Mouse (Mus musculus): Measurements from ENCODE around the gene Epha6. TPM values are rescaled to one million over a fixed set of nuclear protein-coding genes. Genes with fewer than 3 reads are reported as not detected.

Gene Epha6
- polyA plus RNA-seq, 1 experiment from 2014 or later = 0.29 TPM

DNA sequence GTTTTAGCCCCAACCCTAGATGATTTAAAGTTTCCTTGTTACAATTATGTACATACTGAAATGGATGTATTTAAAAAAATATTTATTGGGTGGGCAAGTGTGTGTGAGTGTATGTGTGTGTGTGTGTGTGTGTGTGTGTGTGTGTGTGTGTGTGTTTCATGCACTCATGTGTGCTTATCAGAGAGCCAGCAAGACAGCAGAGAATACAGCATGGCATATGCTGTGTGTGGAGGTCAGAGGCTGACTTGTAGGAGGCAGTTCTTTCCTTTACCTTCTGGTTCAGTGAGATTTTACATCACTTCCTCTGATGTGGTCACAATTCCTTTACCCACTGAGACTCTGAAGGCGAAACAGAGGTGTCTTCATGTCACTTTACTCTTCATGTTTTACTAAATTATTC, 321.4 kb downstream of the Epha6 start:
- Histone ChIP-seq H3K4me2 (ENCODE audit: low read depth, low read length) (no peak overlapping the region), H3K9me3 (ENCODE audit: control insufficient read depth, low read length) (no peaks in the 10 kb centered on the region), H3K27me3 (replicated peaks; ENCODE audit: control insufficient read depth, insufficient read depth, low read length) (no peaks in the 10 kb centered on the region), H3K36me3 (ENCODE audit: control insufficient read depth, insufficient read depth, low read length) (no peaks in the 10 kb centered on the region), H3K27ac (ENCODE audit: low read length) (no peak overlapping the region), H3K4me1 (ENCODE audit: control insufficient read depth, insufficient read depth, low read length) (no peaks in the 10 kb centered on the region), H3K9ac (ENCODE audit: low read depth, low read length) (no peak overlapping the region), H3K4me3 (ENCODE audit: low read length) (no peak overlapping the region)
- 80% methylated on average over 1 of the region's 1 CpGs for WGBS
- no peak for ATAC-seq

DNA sequence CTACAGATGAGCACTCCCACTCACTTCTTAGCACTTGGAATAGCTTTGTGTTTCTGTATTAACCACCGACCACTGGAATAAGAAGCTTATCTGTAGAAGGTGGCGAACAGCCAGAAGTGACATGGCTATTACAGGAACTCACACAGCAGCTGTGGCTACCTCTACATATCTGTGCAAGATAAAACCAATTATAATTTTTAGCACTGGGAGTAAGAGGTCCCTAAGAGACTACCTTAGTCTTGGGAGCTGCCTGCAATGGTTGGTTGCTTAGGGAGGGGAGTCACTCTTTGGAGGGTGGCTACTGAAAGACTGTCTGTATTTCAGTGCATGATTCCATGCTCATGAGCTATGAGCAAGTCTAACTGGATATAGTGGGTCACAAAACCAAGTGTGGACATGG, 331.2 kb downstream of the Epha6 start:
- Histone ChIP-seq H3K4me2 (ENCODE audit: low read depth, low read length) (no peak overlapping the region), H3K9ac (ENCODE audit: low read depth, low read length) (no peak overlapping the region), H3K36me3 (ENCODE audit: control insufficient read depth, insufficient read depth, low read length) (no peaks in the 10 kb centered on the region), H3K4me3 (ENCODE audit: low read length) (no peak overlapping the region), H3K27ac (ENCODE audit: low read length) (no peak overlapping the region), H3K4me1 (ENCODE audit: control insufficient read depth, insufficient read depth, low read length) (no peaks in the 10 kb centered on the region), H3K9me3 (ENCODE audit: control insufficient read depth, low read length) (no peaks in the 10 kb centered on the region), H3K27me3 (replicated peaks; ENCODE audit: control insufficient read depth, insufficient read depth, low read length) (no peaks in the 10 kb centered on the region)
- no peak for ATAC-seq
- WGBS = 86% methylated on average over 2 of the region's 2 CpGs

DNA sequence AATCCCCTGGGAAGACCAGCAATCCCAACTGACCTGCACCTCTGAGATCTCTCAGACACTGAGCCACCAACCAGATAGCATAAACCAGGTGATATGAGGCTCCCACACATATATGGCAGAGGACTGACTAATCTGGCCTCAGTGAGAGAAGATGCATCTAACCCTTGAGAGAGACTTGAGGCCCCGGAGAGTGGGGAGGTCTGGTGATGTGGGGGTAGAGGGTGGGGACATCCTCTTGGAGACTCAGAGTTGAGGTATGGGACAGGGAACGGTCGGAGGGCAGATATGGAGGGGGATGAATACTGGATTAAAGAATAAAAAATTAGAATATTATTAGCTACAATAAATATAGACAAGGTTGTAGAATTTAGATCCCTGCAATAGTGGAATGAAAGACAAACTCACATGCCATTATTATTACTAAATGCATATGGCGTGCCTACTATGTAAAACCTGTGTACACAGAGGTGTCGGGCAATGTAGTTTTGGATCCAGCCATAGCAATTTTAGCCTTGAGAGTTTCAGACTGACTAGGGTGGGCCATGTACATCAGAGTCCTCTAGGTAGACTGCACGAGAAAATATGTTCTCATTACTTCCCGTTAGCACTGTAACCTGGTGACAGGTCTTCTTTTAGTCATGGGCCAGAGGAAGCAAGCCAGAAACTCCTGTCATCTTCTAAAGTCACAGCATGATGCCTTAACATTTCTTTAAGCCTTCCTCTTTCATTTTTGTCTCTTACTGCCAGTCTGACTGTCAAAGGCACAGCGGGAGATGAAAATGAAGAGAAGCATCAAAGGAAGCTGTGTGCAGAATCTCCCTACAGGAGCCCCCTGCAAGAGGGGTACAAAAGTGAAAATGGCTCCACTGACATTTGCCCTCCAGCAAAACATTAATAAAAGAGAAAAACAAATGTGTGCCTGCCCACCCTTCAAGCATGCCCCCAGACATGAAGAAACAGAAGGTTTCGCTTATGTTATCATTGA, 338.7 kb downstream of the Epha6 start:
- no peaks in the 10 kb centered on the region for H3K27me3 ChIP-seq (replicated peaks; ENCODE audit: control insufficient read depth, insufficient read depth, low read length)
- H3K9ac ChIP-seq (ENCODE audit: low read depth, low read length) = no peak overlapping the region
- ATAC-seq = no peak
- H3K4me2 ChIP-seq (ENCODE audit: low read depth, low read length) = no peak overlapping the region
- no peaks in the 10 kb centered on the region for H3K36me3 ChIP-seq (ENCODE audit: control insufficient read depth, insufficient read depth, low read length)
- no peak overlapping the region for H3K4me3 ChIP-seq (ENCODE audit: low read length)
- no peaks in the 10 kb centered on the region for H3K9me3 ChIP-seq (ENCODE audit: control insufficient read depth, low read length)
- H3K27ac ChIP-seq (ENCODE audit: low read length) = no peak overlapping the region
- WGBS = 84% methylated on average over 9 of the region's 9 CpGs
- H3K4me1 ChIP-seq (ENCODE audit: control insufficient read depth, insufficient read depth, low read length) = no peaks in the 10 kb centered on the region

DNA sequence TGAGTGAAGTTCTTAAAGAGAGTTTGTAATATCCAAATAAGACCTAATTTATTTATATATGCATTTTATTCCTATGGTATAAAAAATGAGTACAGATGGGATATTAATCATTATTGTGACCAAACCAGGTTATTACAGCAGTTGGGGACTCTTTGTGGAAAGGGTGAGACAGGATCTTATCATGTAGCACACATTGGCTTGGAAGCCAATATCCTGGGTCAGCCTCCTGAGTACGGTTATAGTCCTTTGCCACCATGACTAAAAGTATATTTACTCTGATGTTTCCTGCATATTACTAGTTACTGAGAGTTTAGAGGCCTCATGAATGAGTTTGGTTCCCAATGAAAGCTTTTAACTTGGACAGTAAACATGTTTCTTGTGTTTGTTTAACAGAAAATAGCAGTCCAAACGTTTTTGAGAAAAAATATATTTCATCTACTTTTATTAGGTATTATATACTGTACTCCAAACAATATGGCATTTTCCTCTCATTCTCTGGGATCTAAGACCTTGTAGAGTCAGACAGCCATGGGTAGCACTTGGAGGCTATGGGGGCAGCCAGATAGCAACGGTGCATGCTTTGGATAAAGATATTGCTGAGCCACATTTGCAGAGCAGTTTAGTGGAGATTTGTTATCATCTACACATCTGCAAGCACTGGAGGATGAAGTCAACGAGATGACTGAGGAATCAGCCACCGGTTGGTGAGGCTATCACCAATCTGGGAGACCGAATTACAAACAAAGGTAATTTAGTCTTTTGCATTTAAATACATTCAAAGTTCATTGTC, 340.4 kb downstream of the Epha6 start:
- H3K36me3 ChIP-seq (ENCODE audit: control insufficient read depth, insufficient read depth, low read length) = no peaks in the 10 kb centered on the region
- H3K9ac ChIP-seq (ENCODE audit: low read depth, low read length) = no peak overlapping the region
- H3K4me1 ChIP-seq (ENCODE audit: control insufficient read depth, insufficient read depth, low read length) = no peaks in the 10 kb centered on the region
- no peaks in the 10 kb centered on the region for H3K9me3 ChIP-seq (ENCODE audit: control insufficient read depth, low read length)
- H3K27me3 ChIP-seq (replicated peaks; ENCODE audit: control insufficient read depth, insufficient read depth, low read length) = no peaks in the 10 kb centered on the region
- no peak overlapping the region for H3K4me3 ChIP-seq (ENCODE audit: low read length)
- H3K4me2 ChIP-seq (ENCODE audit: low read depth, low read length) = no peak overlapping the region
- WGBS = 76% methylated on average over 6 of the region's 6 CpGs
- no peak for ATAC-seq
- no peak overlapping the region for H3K27ac ChIP-seq (ENCODE audit: low read length)

DNA sequence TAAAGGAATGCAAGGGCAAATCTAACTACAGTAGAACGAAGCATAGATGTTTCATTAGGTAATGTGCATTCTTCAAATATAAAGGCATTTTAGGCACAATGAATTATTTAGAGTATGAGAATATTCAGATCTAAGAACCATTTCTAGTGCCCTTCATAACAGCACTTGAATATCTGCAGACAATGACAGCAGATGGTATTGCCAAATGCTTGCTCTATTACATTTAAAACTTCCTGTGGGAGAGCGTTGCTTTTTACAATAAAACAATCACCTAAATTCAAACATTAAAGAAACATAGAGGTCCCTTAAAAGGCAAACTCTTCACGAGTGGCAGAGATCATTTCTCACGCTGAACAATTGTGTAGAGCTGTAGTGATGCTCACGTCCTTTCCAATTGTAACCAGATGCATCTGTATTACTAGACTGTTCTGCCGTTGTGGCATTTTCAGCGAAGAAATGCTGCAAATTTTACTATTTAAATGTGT, 347.1 kb downstream of the Epha6 start:
- 76% methylated on average over 7 of the region's 7 CpGs for WGBS
- no peak for ATAC-seq
- Histone ChIP-seq H3K4me1 (ENCODE audit: control insufficient read depth, insufficient read depth, low read length) (no peaks in the 10 kb centered on the region), H3K36me3 (ENCODE audit: control insufficient read depth, insufficient read depth, low read length) (no peaks in the 10 kb centered on the region), H3K4me3 (ENCODE audit: low read length) (no peak overlapping the region), H3K27me3 (replicated peaks; ENCODE audit: control insufficient read depth, insufficient read depth, low read length) (no peaks in the 10 kb centered on the region), H3K9me3 (ENCODE audit: control insufficient read depth, low read length) (no peaks in the 10 kb centered on the region), H3K27ac (ENCODE audit: low read length) (no peak overlapping the region), H3K4me2 (ENCODE audit: low read depth, low read length) (no peak overlapping the region), H3K9ac (ENCODE audit: low read depth, low read length) (no peak overlapping the region)

DNA sequence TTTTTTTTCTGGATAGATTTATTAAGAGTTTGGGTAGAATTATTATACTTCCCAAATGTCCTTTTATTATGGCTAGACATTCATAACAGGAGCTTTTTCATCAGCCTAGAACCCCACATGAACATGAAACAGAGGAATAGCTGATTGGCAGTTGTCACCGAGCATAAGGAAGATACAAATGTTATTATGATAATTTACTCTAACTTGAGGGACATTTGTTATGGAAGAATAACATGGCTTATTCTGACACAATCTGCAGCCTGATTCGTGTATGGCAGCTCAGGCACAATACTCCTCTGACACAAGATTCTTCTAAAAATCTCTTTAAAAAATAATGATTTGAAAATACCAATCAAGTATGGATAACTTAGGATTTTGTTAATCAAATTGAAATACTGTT, 347.7 kb downstream of the Epha6 start:
- no peak overlapping the region for H3K4me2 ChIP-seq (ENCODE audit: low read depth, low read length)
- no peaks in the 10 kb centered on the region for H3K9me3 ChIP-seq (ENCODE audit: control insufficient read depth, low read length)
- no peak overlapping the region for H3K9ac ChIP-seq (ENCODE audit: low read depth, low read length)
- no peaks in the 10 kb centered on the region for H3K36me3 ChIP-seq (ENCODE audit: control insufficient read depth, insufficient read depth, low read length)
- 70% methylated on average over 2 of the region's 2 CpGs for WGBS
- no peaks in the 10 kb centered on the region for H3K27me3 ChIP-seq (replicated peaks; ENCODE audit: control insufficient read depth, insufficient read depth, low read length)
- no peak overlapping the region for H3K4me3 ChIP-seq (ENCODE audit: low read length)
- H3K4me1 ChIP-seq (ENCODE audit: control insufficient read depth, insufficient read depth, low read length) = no peaks in the 10 kb centered on the region
- ATAC-seq = no peak
- H3K27ac ChIP-seq (ENCODE audit: low read length) = no peak overlapping the region

DNA sequence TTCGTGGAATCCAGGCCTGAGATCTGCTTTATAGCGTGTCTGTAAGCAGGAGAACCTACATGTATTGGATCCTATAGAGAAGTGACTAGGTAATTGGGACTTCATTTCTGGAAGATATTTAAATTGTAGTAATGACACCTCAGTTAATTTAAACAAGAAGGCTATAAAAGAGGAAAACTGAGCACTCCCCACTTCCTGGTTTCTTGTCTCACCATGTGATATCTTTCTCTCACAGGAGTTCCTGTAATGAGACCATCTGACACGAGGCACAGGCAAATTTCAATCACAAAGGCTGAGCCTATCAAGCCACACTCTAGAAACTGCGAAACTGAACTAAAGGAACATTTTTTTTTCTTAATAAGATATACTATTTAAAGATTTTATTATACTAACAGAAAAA, 348.3 kb downstream of the Epha6 start:
- Histone ChIP-seq H3K27me3 (replicated peaks; ENCODE audit: control insufficient read depth, insufficient read depth, low read length) (no peaks in the 10 kb centered on the region), H3K4me1 (ENCODE audit: control insufficient read depth, insufficient read depth, low read length) (no peaks in the 10 kb centered on the region), H3K4me2 (ENCODE audit: low read depth, low read length) (no peak overlapping the region), H3K36me3 (ENCODE audit: control insufficient read depth, insufficient read depth, low read length) (no peaks in the 10 kb centered on the region), H3K9ac (ENCODE audit: low read depth, low read length) (no peak overlapping the region), H3K9me3 (ENCODE audit: control insufficient read depth, low read length) (no peaks in the 10 kb centered on the region), H3K4me3 (ENCODE audit: low read length) (no peak overlapping the region), H3K27ac (ENCODE audit: low read length) (no peak overlapping the region)
- no peak for ATAC-seq
- 77% methylated on average over 4 of the region's 4 CpGs for WGBS

DNA sequence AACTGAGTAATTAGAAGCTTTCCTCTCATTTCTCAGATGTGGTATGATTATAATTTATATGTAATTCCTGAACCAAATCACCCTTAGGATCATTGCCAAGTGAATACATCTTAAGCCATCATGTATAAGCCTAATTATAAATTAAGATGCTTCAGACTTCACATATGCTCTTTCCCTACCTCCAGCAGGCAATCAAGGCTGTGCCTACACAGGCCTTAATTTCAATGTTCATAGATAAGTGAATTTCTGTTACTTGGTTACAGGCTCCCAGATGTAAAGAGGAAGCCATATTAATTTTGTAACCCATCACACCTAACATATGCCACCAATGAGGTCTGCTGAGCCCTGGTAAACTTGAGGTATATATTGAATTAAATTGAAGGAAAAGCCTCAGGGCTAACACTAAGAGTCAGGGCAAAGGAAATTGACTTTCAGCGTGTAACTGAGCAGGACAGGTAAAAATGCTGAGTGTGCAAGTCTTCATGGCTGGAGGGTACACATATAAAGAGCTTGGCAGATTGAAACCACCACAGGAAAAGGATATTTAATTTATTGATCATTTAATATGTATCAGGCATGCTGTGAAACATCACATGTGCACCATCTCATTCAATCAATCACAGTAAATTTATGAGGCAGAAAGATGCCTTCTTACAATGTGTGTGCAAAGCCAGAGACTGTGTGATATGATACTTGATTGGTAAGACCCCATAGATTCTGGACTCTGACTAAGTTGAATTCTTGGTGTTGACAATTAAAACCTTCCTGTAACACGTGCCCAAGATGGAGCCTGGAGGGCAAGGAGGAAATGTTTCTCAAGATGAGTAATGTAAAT, 365.8 kb downstream of the Epha6 start:
- Histone ChIP-seq H3K9ac (ENCODE audit: low read depth, low read length) (no peak overlapping the region), H3K27ac (ENCODE audit: low read length) (no peak overlapping the region), H3K4me2 (ENCODE audit: low read depth, low read length) (no peak overlapping the region), H3K9me3 (ENCODE audit: control insufficient read depth, low read length) (no peaks in the 10 kb centered on the region), H3K4me3 (ENCODE audit: low read length) (no peak overlapping the region), H3K27me3 (replicated peaks; ENCODE audit: control insufficient read depth, insufficient read depth, low read length) (no peaks in the 10 kb centered on the region), H3K36me3 (ENCODE audit: control insufficient read depth, insufficient read depth, low read length) (no peaks in the 10 kb centered on the region), H3K4me1 (ENCODE audit: control insufficient read depth, insufficient read depth, low read length) (no peaks in the 10 kb centered on the region)
- ATAC-seq = no peak
- WGBS = 76% methylated on average over 2 of the region's 2 CpGs

Data from intestine, embryonic 16.5 days (tissue).